Mouse (Mus musculus): ENCODE results near the gene Wwc2.

The Wwc2 gene

DNA sequence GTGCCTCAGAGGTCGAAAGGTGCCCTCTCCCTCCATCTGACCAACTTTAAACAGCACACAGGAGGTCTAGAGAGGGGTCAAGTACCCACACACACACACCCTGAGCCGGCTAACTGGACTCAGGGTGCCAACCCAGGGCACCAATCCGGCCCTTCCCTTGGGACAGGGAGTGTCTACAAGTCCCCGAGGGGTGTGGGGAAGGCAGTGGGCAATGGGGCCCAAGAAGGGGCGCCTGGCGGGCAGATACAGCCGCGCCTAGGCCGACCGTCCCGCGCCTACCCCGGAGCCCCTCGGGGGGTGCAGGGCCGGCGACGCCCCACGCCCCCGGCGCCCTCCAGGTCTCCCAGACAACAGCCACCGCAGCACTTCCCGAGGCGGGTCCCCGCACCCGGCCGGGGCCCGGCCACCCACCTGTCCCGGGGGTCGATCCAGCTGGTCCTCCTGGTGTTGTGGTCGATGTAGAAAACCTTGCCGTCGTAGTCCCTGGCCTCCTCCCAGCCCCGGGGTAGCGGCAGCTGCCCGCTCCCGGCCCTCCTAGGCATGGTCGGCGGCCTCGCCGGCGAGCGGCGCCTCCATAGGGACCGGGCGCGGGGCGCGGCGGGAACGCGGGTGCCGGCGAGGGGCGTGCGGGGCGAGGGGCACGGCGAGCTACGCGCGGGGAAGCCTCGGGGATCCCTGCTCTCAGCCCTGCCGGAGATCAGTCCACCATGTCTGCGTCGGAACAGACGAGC, 904 bp downstream of the Wwc2 start:
- DNase-seq (ENCODE audit: low read depth, low spot score): peak; percentile 9

DNA sequence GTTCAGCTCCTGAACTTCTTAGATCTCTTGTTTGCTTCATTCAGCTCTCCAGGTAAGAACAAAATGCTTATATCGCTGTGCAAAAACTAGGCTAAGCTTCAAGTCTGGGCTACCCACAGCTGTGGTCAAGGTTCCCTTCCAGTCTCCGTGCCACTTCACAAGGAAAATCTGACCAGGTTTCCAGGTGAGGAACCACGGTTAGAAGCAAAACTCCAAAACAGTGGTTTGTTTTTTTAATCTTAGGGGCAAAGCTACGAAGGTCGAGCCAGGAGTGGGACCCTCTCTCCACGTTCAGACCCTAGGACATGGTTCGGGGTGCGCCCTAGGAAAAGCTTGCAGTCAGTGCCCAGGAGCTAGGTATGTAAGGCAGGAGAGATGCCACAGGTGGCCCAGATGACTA, 1.5 kb downstream of the Wwc2 start:
- DNase-seq (ENCODE audit: low read depth, low spot score): no peak

DNA sequence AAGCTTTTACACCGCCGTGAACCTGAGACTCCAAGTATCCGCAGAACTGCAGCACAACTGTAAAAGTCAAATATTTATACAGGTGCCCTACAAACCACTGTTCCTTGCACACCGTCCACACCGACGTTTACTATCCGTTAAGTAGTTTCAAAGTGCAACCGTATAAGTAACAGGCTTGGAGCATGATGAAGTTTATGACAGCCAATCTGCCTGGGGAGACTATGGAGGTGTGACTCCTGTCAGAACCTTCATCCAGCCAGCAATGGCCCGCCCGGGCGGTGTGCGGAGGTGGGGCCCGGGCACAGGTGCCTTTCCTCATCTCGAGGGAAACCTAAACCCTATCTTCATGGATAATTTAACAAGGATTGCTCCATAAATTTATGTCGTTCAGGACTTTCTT, 2.6 kb downstream of the Wwc2 start:
- no peak for DNase-seq (ENCODE audit: low read depth, low spot score)

DNA sequence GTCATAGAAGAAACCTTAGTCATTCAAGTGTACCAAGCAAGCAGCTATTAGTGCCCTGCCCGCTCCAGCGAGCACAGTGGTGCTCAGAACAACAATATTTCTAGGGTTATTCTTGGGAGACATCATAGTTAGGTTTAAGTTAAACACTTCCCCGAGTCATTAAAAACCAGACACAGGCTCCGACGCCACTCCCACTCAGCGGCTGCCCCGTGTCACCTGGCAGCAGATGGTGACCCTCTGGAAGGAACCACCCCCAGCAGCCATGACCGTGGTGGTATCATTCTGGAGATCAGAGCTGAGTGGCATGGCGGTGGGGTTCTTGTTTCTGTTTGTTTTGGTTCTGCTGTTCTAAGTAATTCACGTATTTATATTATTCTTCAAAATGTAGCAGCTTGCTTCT, 5.1 kb downstream of the Wwc2 start:
- no peak for DNase-seq (ENCODE audit: low read depth, low spot score)

DNA sequence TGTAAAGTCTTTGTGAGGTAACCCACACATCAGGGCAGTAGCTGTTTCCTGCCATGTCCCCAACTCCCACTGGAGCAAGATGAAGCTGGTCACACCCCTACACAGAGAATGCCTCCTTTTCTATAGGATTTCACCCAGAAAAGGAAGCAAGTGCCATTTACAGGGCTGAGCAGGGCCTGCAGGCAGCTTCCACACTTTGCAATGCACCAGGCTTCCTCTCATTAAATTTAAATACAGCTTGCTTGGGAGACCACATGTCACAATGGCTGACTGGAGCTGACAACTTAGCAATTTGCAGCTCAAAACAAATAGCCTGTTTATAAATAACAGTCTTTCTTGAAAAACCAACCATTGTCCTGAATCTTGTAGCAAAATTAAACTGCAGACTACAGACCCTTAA, 5.5 kb downstream of the Wwc2 start:
- no peak for DNase-seq (ENCODE audit: low read depth, low spot score)

GRCm38 (mm10) chr8:47981075-47981474, 9.6 kb downstream of the Wwc2 start:
- no peak for DNase-seq (ENCODE audit: low read depth, low spot score)

DNA sequence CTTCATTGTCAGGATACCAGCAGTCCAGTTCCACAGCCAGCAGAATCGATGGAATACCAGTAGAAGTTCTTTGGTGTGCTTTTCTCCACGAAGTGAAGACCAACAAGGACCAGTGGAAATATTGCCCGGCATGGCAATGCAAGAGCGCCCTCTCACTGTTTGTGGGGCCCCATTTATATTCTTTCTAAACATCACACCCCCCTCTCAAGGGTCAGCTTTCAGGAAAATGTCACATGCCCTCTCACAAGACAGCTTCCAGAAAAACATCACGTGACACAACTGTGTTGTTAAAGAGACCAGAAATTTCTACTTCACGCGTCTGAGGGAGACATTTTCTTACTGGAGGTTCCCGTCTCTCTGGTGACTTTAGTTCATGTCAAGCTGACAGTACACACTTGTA, 10.8 kb downstream of the Wwc2 start:
- no peak for DNase-seq (ENCODE audit: low read depth, low spot score)

- DNase-seq (ENCODE audit: low read depth, low spot score): no peak
Observed at GRCm38 (mm10) chr8:47978755-47979154, 12.0 kb downstream of the Wwc2 start.

- DNase-seq (ENCODE audit: low read depth, low spot score): no peak
Observed at GRCm38 (mm10) chr8:47974963-47975314, 15.8 kb downstream of the Wwc2 start.

GRCm38 (mm10) chr8:47974138-47974962, 16.4 kb downstream of the Wwc2 start:
- no peak for DNase-seq (ENCODE audit: low read depth, low spot score)

- no peak for DNase-seq (ENCODE audit: low read depth, low spot score)
Observed at GRCm38 (mm10) chr8:47971121-47971520, 19.6 kb downstream of the Wwc2 start.

GRCm38 (mm10) chr8:47970576-47970975, 20.1 kb downstream of the Wwc2 start:
- DNase-seq (ENCODE audit: low read depth, low spot score): no peak

DNA sequence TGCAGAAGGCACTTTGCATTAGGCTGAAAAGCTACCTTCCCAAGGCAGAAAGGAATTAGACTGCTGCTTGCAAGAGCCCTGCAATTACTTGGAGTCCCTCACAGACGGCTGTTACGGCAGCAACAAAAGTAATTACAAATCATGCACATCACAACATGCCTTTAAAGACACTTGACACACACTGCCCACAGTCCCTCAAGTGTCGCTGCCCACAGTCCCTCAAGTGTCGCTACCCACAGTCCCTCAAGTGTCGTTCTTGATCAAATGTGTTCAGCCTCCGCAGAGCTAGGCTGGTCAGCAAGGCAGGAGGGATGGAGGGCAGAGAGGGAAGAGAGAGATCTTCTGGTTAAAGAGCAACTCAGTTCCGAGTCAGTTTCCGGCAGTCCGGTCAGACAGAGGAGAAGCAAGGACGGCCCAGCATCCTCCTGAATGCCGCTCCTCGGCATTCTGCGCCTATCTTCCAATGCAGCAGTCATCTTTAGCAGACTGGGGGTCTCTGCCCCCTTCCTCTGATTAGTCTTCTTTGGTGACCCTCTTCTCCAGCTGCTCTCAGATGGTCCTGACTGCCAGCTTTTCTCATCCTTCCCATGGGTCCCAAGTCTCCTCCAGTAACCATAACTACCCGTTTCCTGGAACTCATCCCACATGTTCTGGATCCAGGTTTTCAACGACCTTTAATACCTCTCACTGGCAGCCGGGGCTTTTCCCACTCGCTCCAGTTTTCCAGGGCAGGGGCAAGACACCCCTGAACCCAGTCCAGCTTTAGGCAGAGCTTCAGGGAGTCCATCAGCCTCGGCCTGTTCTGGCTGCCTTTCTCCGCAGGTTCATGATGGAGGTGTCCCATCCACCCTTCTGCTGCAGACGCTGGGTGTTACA, 23.4 kb downstream of the Wwc2 start:
- no peak for DNase-seq (ENCODE audit: low read depth, low spot score)

DNA sequence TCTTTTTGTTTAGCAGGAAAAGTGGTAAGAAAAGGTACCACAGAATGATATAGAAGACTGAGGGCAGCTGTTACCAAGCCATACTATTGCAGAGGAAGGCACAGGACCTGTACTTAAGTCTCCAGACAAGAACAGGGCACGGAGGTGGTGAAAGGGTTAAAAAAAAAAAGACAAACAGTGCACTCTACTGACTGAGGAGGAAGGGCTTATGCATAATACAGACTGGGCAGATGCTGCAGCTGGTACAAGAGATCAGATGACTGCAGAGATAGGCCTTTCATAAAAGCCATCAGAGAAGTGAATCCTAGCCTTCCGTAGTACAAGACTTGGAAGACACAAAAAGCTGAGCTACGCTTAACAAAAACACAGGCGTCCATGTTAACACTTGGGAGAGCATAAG, 28.2 kb downstream of the Wwc2 start:
- no peak for DNase-seq (ENCODE audit: low read depth, low spot score)

DNA sequence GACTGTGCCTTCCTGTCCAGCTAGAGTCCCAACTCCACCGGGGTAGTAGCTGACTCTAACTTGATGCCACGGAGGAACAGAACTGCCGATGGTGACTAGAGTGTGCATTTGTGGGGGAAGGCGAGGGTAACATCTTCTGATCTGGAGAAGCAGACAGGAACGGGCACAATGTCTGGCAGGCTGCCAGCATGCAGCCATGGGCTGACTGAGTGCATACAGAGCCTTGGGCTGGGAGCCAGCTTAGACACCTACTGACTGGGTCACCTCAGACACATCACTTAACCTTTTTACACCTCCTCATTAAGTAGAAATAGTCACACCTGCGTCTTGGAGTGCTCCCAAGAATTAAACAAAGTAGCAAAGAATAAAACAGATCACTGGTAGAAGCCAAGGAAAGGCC, 28.7 kb downstream of the Wwc2 start:
- DNase-seq (ENCODE audit: low read depth, low spot score): no peak

GRCm38 (mm10) chr8:47957560-47957959, 33.2 kb downstream of the Wwc2 start:
- DNase-seq (ENCODE audit: low read depth, low spot score): no peak

- DNase-seq (ENCODE audit: low read depth, low spot score): no peak
Observed at GRCm38 (mm10) chr8:47951380-47951932, 39.3 kb downstream of the Wwc2 start.

DNA sequence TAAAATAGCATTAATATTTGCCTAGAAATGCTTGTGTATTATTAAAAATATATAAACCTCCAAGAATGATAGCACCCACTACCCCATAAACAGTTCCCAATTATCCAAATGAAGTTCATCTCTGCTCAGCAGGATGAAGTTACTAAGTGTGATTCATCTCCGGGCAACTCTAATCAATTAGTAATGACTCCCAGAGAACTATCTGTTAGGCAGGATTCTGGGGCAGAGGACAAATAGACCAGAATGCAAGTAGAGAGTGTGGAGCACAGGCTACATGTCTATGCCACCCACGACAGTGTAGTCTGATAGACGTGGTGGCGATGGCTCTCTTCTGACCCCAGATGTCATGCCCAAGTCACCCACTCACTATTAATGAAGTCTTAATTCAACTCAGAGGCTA, 41.9 kb downstream of the Wwc2 start:
- DNase-seq (ENCODE audit: low read depth, low spot score): no peak

- DNase-seq (ENCODE audit: low read depth, low spot score): peak; percentile 39
Observed at GRCm38 (mm10) chr8:47947672-47948618, 42.8 kb downstream of the Wwc2 start.

- DNase-seq (ENCODE audit: low read depth, low spot score): no peak
Observed at GRCm38 (mm10) chr8:47943049-47943448, 47.7 kb downstream of the Wwc2 start.

GRCm38 (mm10) chr8:47941028-47941427, 49.7 kb downstream of the Wwc2 start:
- DNase-seq (ENCODE audit: low read depth, low spot score): no peak

All from CD4-positive helper T cell, adult 2 months (primary cell).